25 mouse cellular contexts compared by ENCODE assay signal in genomic region chr2:165105513-165106079, GRCm38 (mm10). TPM values are rescaled to one million over a fixed set of nuclear protein-coding genes. Genes with fewer than 3 reads are reported as not detected.
DNase-seq lines count a peak whose midpoint lies in the region; ATAC-seq lines count a peak whose summit lies in the region.
"Had no signal": no experiment of that assay in that cellular context is flagged by ENCODE, and none has a peak within 500 bp of the region (broad histone marks: within the 10 kb centered on the region; RNA-seq: fewer than 3 reads in every experiment).

No protein-coding gene starts in this region.

- WGBS in hindbrain, embryonic 14.5 days, result 40% methylated on average over 16 of the region's 16 CpGs
- WGBS in hindbrain, embryonic 10.5 days, result 75% methylated on average over 16 of the region's 16 CpGs
- WGBS in neural tube, embryonic 13.5 days, result 40% methylated on average over 16 of the region's 16 CpGs
- 44% methylated on average over 16 of the region's 16 CpGs for WGBS in forebrain, embryonic 12.5 days
- 55% methylated on average over 16 of the region's 16 CpGs for WGBS in hindbrain, embryonic 16.5 days

- no peak overlapping the region for H3K27ac ChIP-seq in hindbrain, embryonic 14.5 days
- no peak overlapping the region for H3K27ac ChIP-seq in hindbrain, embryonic 10.5 days
- H3K27ac ChIP-seq in neural tube, embryonic 13.5 days (replicated peaks), result no peak overlapping the region; the same call in 1 of the 2 replicates
- peak overlapping the region; percentile 65 for H3K27ac ChIP-seq in forebrain, embryonic 12.5 days
- no peak overlapping the region for H3K27ac ChIP-seq in hindbrain, embryonic 16.5 days (ENCODE audit: low read depth, low read length)
- H3K27ac ChIP-seq: embryonic facial prominence, embryonic 15.5 days; kidney, postnatal 0 days; layer of hippocampus, adult 2 months; stomach, postnatal 0 days had no signal

- H3K4me1 ChIP-seq in hindbrain, embryonic 14.5 days (replicated peaks; ENCODE audit: control insufficient read depth, insufficient read depth, low read length), result peaks cover 18% of the 10 kb centered on the region
- peaks cover 40% of the 10 kb centered on the region for H3K4me1 ChIP-seq in hindbrain, embryonic 10.5 days (replicated peaks)
- peaks cover 42% of the 10 kb centered on the region for H3K4me1 ChIP-seq in neural tube, embryonic 13.5 days (replicated peaks)
- H3K4me1 ChIP-seq in forebrain, embryonic 12.5 days, result peaks cover 24% of the 10 kb centered on the region
- H3K4me1 ChIP-seq in hindbrain, embryonic 16.5 days (ENCODE audit: control insufficient read depth, insufficient read depth, low read depth, low read length), result peaks cover 11% of the 10 kb centered on the region
- H3K4me1 ChIP-seq: embryonic facial prominence, embryonic 15.5 days had no signal

- DNase-seq in hindbrain, embryonic 14.5 days (ENCODE audit: low spot score), result no peak
- no peak for DNase-seq in hindbrain, embryonic 10.5 days (ENCODE audit: low spot score)
- DNase-seq in neural tube, embryonic 10.5 days (ENCODE audit: extremely low spot score, low spot score), result no peak
- DNase-seq in adrenal gland, postnatal 14 days, result no peak
- no peak for DNase-seq in gastrocnemius, postnatal 14 days
- DNase-seq: adrenal gland, postnatal 10 days; cerebellum, adult 11-12 months; cerebellum, postnatal 14 days; kidney, adult 18-20 months; lung, embryonic 14.5 days; lung, postnatal 36 days had no signal

- peak; percentile 58; the same call in 1 of the 2 replicates for ATAC-seq in hindbrain, embryonic 14.5 days (ENCODE audit: low FRiP score)
- peak; percentile 55; the same call in 1 of the 2 replicates for ATAC-seq in neural tube, embryonic 13.5 days (ENCODE audit: low read depth)
- ATAC-seq in forebrain, embryonic 12.5 days (ENCODE audit: low FRiP score), result peak; percentile 21; the same call in 1 of the 2 replicates
- 0 out of 2 replicates have a peak, but pooled peaks have one; percentile 7 for ATAC-seq in hindbrain, embryonic 16.5 days
- ATAC-seq: activated CD4-positive, CD25-positive, alpha-beta regulatory T cell, adult 4 months had no signal

- no peak overlapping the region for H3K4me3 ChIP-seq in hindbrain, embryonic 14.5 days (replicated peaks; ENCODE audit: low read length)
- no peak overlapping the region for H3K4me3 ChIP-seq in hindbrain, embryonic 10.5 days
- H3K4me3 ChIP-seq in neural tube, embryonic 13.5 days, result no peak overlapping the region
- H3K4me3 ChIP-seq in forebrain, embryonic 12.5 days (replicated peaks), result no peak overlapping the region
- no peak overlapping the region for H3K4me3 ChIP-seq in hindbrain, embryonic 16.5 days (ENCODE audit: low read length)
- H3K4me3 ChIP-seq: embryonic facial prominence, embryonic 15.5 days; layer of hippocampus, adult 2 months; myocyte had no signal

- H3K9ac ChIP-seq in hindbrain, embryonic 14.5 days, result no peak overlapping the region
- no peak overlapping the region for H3K9ac ChIP-seq in neural tube, embryonic 13.5 days
- H3K9ac ChIP-seq in forebrain, embryonic 12.5 days, result no peak overlapping the region
- H3K9ac ChIP-seq in hindbrain, embryonic 16.5 days (ENCODE audit: low read depth, low read length), result no peak overlapping the region
- H3K9ac ChIP-seq: embryonic facial prominence, embryonic 15.5 days; lung, embryonic 14.5 days had no signal

- no peak overlapping the region for H3K4me2 ChIP-seq in hindbrain, embryonic 14.5 days (replicated peaks)
- H3K4me2 ChIP-seq in neural tube, embryonic 13.5 days, result no peak overlapping the region
- H3K4me2 ChIP-seq in forebrain, embryonic 12.5 days, result no peak overlapping the region; the same call in 1 of the 2 replicates
- no peak overlapping the region for H3K4me2 ChIP-seq in hindbrain, embryonic 16.5 days (ENCODE audit: low read length)
- H3K4me2 ChIP-seq: embryonic facial prominence, embryonic 15.5 days; liver, embryonic 11.5 days; lung, embryonic 14.5 days had no signal

- intact Hi-C loops in gastrocnemius, postnatal 14 days (cut with DNase I; ENCODE audit: low total_unique reads), result no loop called here

- no peaks in the 10 kb centered on the region for H3K36me3 ChIP-seq in hindbrain, embryonic 14.5 days (replicated peaks; ENCODE audit: control insufficient read depth, insufficient read depth)
- no peaks in the 10 kb centered on the region for H3K36me3 ChIP-seq in hindbrain, embryonic 10.5 days
- H3K36me3 ChIP-seq in neural tube, embryonic 13.5 days, result no peaks in the 10 kb centered on the region
- H3K36me3 ChIP-seq in forebrain, embryonic 12.5 days (replicated peaks), result no peaks in the 10 kb centered on the region
- H3K36me3 ChIP-seq in hindbrain, embryonic 16.5 days (ENCODE audit: control insufficient read depth, insufficient read depth, low read length), result no peaks in the 10 kb centered on the region
- H3K36me3 ChIP-seq: embryonic facial prominence, embryonic 15.5 days; G1E had no signal

- H3K27me3 ChIP-seq in hindbrain, embryonic 14.5 days (ENCODE audit: control insufficient read depth, insufficient read depth, low read length), result peaks cover 24% of the 10 kb centered on the region
- H3K27me3 ChIP-seq in hindbrain, embryonic 10.5 days (ENCODE audit: insufficient read depth, poor library complexity, severe bottlenecking), result peaks cover 92% of the 10 kb centered on the region
- peaks cover 91% of the 10 kb centered on the region for H3K27me3 ChIP-seq in neural tube, embryonic 13.5 days
- peaks cover 64% of the 10 kb centered on the region for H3K27me3 ChIP-seq in forebrain, embryonic 12.5 days
- peaks cover 3% of the 10 kb centered on the region; the same call in 1 of the 2 replicates for H3K27me3 ChIP-seq in hindbrain, embryonic 16.5 days (replicated peaks; ENCODE audit: control insufficient read depth, insufficient read depth, low read length)

- no peaks in the 10 kb centered on the region for H3K9me3 ChIP-seq in hindbrain, embryonic 14.5 days (ENCODE audit: control insufficient read depth, low read length)
- no peaks in the 10 kb centered on the region for H3K9me3 ChIP-seq in hindbrain, embryonic 10.5 days
- no peaks in the 10 kb centered on the region for H3K9me3 ChIP-seq in neural tube, embryonic 13.5 days
- no peaks in the 10 kb centered on the region for H3K9me3 ChIP-seq in forebrain, embryonic 12.5 days
- no peaks in the 10 kb centered on the region for H3K9me3 ChIP-seq in hindbrain, embryonic 16.5 days (ENCODE audit: control insufficient read depth, low read length)
- H3K9me3 ChIP-seq: embryonic facial prominence, embryonic 15.5 days had no signal

RNA-seq across cellular contexts. Expression of gene 1700025C18Rik, which starts 15.0 kb away (rescaled TPM):
- not detected in 2 replicates for polyA plus RNA-seq in hindbrain, embryonic 14.5 days (2014; fragmentation: Nextera tagmentation; extraction: Ambion mirVana)
- polyA plus RNA-seq in hindbrain, embryonic 10.5 days (2016; fragmentation: Nextera tagmentation; extraction: Ambion mirVana), result not detected in 2 replicates
- not detected in 2 replicates for polyA plus RNA-seq in neural tube, embryonic 13.5 days (2015; fragmentation: Nextera tagmentation; extraction: Ambion mirVana)
- not detected in 2 replicates for polyA plus RNA-seq in forebrain, embryonic 12.5 days (2016; fragmentation: Nextera tagmentation; extraction: Ambion mirVana)
- not detected in 2 replicates for polyA plus RNA-seq in hindbrain, embryonic 16.5 days (2015; fragmentation: Nextera tagmentation; extraction: Ambion mirVana)
- not detected in 2 replicates for total RNA-seq in adrenal gland, postnatal 14 days (2021)
- not detected for total RNA-seq in gastrocnemius, postnatal 14 days (2021)
- total RNA-seq: adrenal gland, postnatal 10 days; G1E; gastrocnemius, postnatal 4 days; layer of hippocampus, adult 2 months had no signal
- polyA plus RNA-seq: activated CD4-positive, CD25-positive, alpha-beta regulatory T cell, adult 4 months; embryonic facial prominence, embryonic 15.5 days; G1E; heart, postnatal 0 days; kidney, postnatal 0 days; limb, embryonic 11.5 days; liver, embryonic 11.5 days; lung, embryonic 14.5 days; myocyte; stomach, postnatal 0 days had no signal

RNA-seq across cellular contexts. Expression of gene Cd40, which starts 50.2 kb away (rescaled TPM):
- 6.3 and 8.3 TPM in 2 replicates for polyA plus RNA-seq in hindbrain, embryonic 14.5 days (2014; fragmentation: Nextera tagmentation; extraction: Ambion mirVana)
- polyA plus RNA-seq in hindbrain, embryonic 10.5 days (2016; fragmentation: Nextera tagmentation; extraction: Ambion mirVana), result 7.2 and 8.1 TPM in 2 replicates
- 7.2 and 8.3 TPM in 2 replicates for polyA plus RNA-seq in neural tube, embryonic 13.5 days (2015; fragmentation: Nextera tagmentation; extraction: Ambion mirVana)
- polyA plus RNA-seq in forebrain, embryonic 12.5 days (2016; fragmentation: Nextera tagmentation; extraction: Ambion mirVana), result 2.7 and 4.8 TPM in 2 replicates
- polyA plus RNA-seq in hindbrain, embryonic 16.5 days (2015; fragmentation: Nextera tagmentation; extraction: Ambion mirVana), result 6.1 and 7.9 TPM in 2 replicates
- total RNA-seq in adrenal gland, postnatal 14 days (2021), result 3.3 and 6.5 TPM in 2 replicates
- 1 to 10 TPM; 1.1 to 1.2 TPM for total RNA-seq in gastrocnemius, postnatal 14 days (2021)
- polyA plus RNA-seq: G1E had no signal

Comparison
In these comparisons a context has a peak if more than half of its experiments do, and no peak if none do; other contexts are left out.
1. ATAC-seq: peak in every context shown above with its lines; median percentile 58 in hindbrain, embryonic 14.5 days; 55 in neural tube, embryonic 13.5 days; 21 in forebrain, embryonic 12.5 days; 7 in hindbrain, embryonic 16.5 days.